Mouse (Mus musculus) embryonic fibroblast, embryonic 13.5 days (primary cell): Measurements from ENCODE around the gene Col4a1. TPM values are rescaled to one million over a fixed set of nuclear protein-coding genes. Genes with fewer than 3 reads are reported as not detected.

Source experiments
- H3K27ac ChIP-seq: 2 replicates; pipeline ENCODE4 v1.5.1; 2012; ENCODE audit warnings: low read length, control low read depth, inconsistent platforms; ENCODE audit not compliant: insufficient read depth
- H3K4me1 ChIP-seq: 2 replicates; pipeline ENCODE4 v1.6.1; 2011; ENCODE audit warnings: low read length; ENCODE audit not compliant: control insufficient read depth, insufficient read depth
- H3K4me3 ChIP-seq: 2 replicates; pipeline ENCODE4 v1.5.1; 2011; ENCODE audit warnings: mild to moderate bottlenecking, control low read depth, low read length; ENCODE audit not compliant: insufficient read depth
- CTCF ChIP-seq: IDR thresholded peaks from 2 replicates; pipeline ENCODE4 v1.5.1; 2011; ENCODE audit warnings: mild to moderate bottlenecking, control low read depth, low read length, moderate library complexity, borderline replicate concordance; ENCODE audit not compliant: insufficient read depth
- POLR2A ChIP-seq: IDR thresholded peaks from 2 replicates; pipeline ENCODE4 v1.6.1; 2011; ENCODE audit warnings: low read depth, mild to moderate bottlenecking, control low read depth, low read length, moderate library complexity
- polyA plus RNA-seq: library from polyadenylated mRNA; stranded (reverse); fragments of >200 nt; gene quantifications from 2 replicates; pipeline ENCODE4 v1.2.4, GENCODE M21; 2011; ENCODE audit warnings: low read depth; ENCODE audit not compliant: missing spikeins, insufficient read length

The Col4a1 gene
- polyA plus RNA-seq, 1 experiment, result 757 TPM

- Histone ChIP-seq H3K4me3 (no peak overlapping the region), H3K4me1 (no peaks in the 10 kb centered on the region)
- TF ChIP-seq CTCF (no peak), POLR2A (no peak)
Observed at GRCm38 (mm10) chr8:11197988-11198387, 114.6 kb downstream of the Col4a1 start.

GRCm38 (mm10) chr8:11197261-11197660 lies 115.4 kb downstream of the Col4a1 start:
- H3K27ac ChIP-seq, result no peak overlapping the region
- no peak overlapping the region for H3K4me3 ChIP-seq
- H3K4me1 ChIP-seq, result no peaks in the 10 kb centered on the region
- TF ChIP-seq CTCF (no peak), POLR2A (no peak)

More at GRCm38 (mm10) chr8:11197988-11198387, 114.6 kb downstream of the Col4a1 start:
- no peak overlapping the region for H3K27ac ChIP-seq

GRCm38 (mm10) chr8:11192719-11193324 lies 119.8 kb downstream of the Col4a1 start:
- TF ChIP-seq CTCF (no peak), POLR2A (no peak)
- Histone ChIP-seq H3K27ac (no peak overlapping the region), H3K4me1 (no peaks in the 10 kb centered on the region; the same call in 1 of the 2 replicates), H3K4me3 (no peak overlapping the region)

- peak overlapping the region; percentile 28 for H3K4me3 ChIP-seq
- no peak overlapping the region for H3K27ac ChIP-seq
- TF ChIP-seq POLR2A, result no peak
- peak; percentile 74; the same call in 1 of the 2 replicates for TF ChIP-seq CTCF
- no peaks in the 10 kb centered on the region; the same call in 1 of the 2 replicates for H3K4me1 ChIP-seq
Observed at GRCm38 (mm10) chr8:11187581-11188271, 124.9 kb downstream of the Col4a1 start.

- H3K27ac ChIP-seq, result no peak overlapping the region
- H3K4me3 ChIP-seq, result no peak overlapping the region
- TF ChIP-seq CTCF (no peak), POLR2A (no peak)
- H3K4me1 ChIP-seq, result no peaks in the 10 kb centered on the region; the same call in 1 of the 2 replicates
Observed at GRCm38 (mm10) chr8:11186456-11186855, 126.2 kb downstream of the Col4a1 start.

- TF ChIP-seq CTCF, result no peak
- TF ChIP-seq POLR2A, result no peak
- Histone ChIP-seq H3K4me1 (no peaks in the 10 kb centered on the region), H3K4me3 (no peak overlapping the region), H3K27ac (no peak overlapping the region)
Observed at GRCm38 (mm10) chr8:11185672-11186071, 127.0 kb downstream of the Col4a1 start.

- TF ChIP-seq POLR2A (no peak), CTCF (no peak)
- Histone ChIP-seq H3K27ac (no peak overlapping the region), H3K4me3 (no peak overlapping the region), H3K4me1 (no peaks in the 10 kb centered on the region)
Observed at GRCm38 (mm10) chr8:11183611-11184031, 129.0 kb downstream of the Col4a1 start.

- no peak overlapping the region for H3K27ac ChIP-seq
- TF ChIP-seq CTCF, result no peak
- no peak overlapping the region for H3K4me3 ChIP-seq
- no peaks in the 10 kb centered on the region for H3K4me1 ChIP-seq
Observed at GRCm38 (mm10) chr8:11182606-11183005, 130.0 kb downstream of the Col4a1 start.

GRCm38 (mm10) chr8:11182148-11182484 lies 130.5 kb downstream of the Col4a1 start:
- no peaks in the 10 kb centered on the region for H3K4me1 ChIP-seq
- H3K4me3 ChIP-seq, result no peak overlapping the region
- TF ChIP-seq CTCF, result no peak
- TF ChIP-seq POLR2A, result no peak
- no peak overlapping the region for H3K27ac ChIP-seq

GRCm38 (mm10) chr8:11181420-11182147 lies 131.0 kb downstream of the Col4a1 start:
- Histone ChIP-seq H3K4me1 (no peaks in the 10 kb centered on the region), H3K4me3 (no peak overlapping the region), H3K27ac (no peak overlapping the region)
- TF ChIP-seq POLR2A (no peak), CTCF (no peak)
